1 mouse cellular context compared by ENCODE assay signal in the genomic region with DNA sequence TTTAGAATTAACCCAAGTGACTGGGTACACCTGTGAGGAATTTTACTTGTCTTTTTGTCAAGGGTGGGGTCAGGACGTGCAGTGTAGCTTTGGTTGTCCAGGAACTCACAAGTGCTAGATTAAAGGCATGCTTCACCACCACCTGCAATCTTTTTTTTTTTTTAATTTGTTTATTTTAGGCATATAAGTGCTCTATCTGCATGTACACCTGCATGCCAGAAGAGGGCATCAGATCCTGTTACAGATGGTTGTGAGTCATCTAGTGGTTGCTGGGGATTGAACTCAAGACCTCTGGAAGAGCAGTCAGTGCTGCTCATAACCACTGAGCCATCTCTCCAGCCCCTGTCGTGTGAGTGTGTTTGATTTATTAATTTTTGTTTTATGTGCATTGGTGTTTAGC.
TF ChIP-seq lines count a peak whose summit lies in the region.

No protein-coding gene starts in this region.

TF ChIP-seq in MEL, 35 proteins besides CTCF, POLR2A, EP300 and RAD21:
- TF ChIP-seq GATA1 (IDR thresholded peaks at IDR 0.05; ENCODE audit: low read depth, low read length) (no peak), NRF1 (IDR thresholded peaks at IDR 0.05; ENCODE audit: insufficient read depth, low read depth, low read length, poor library complexity, severe bottlenecking) (no peak), MAFK (IDR thresholded peaks at IDR 0.05; ENCODE audit: borderline replicate concordance, low read depth, low read length) (no peak), ZNF384 (IDR thresholded peaks at IDR 0.05; ENCODE audit: low read depth, low read length) (peak; percentile 72; the same call in 1 of the 2 replicates), SMC3 (IDR thresholded peaks at IDR 0.05; ENCODE audit: low read depth, low read length) (peak; percentile 47), SIN3A (IDR thresholded peaks at IDR 0.05; ENCODE audit: low read length) (no peak), RCOR1 (IDR thresholded peaks at IDR 0.05; ENCODE audit: low read depth, low read length) (no peak), TBP (IDR thresholded peaks at IDR 0.05; ENCODE audit: low read depth, low read length) (no peak), USF2 (IDR thresholded peaks at IDR 0.05; ENCODE audit: borderline replicate concordance in 1 of 2, insufficient read depth in 1 of 2, low read depth in 1 of 2, low read length in 2 of 2) (no peak), UBTF (IDR thresholded peaks at IDR 0.05; ENCODE audit: borderline replicate concordance, insufficient read depth, low read depth, low read length) (no peak), MAX (IDR thresholded peaks at IDR 0.05; ENCODE audit: low read length) (no peak), NELFE (IDR thresholded peaks at IDR 0.05; ENCODE audit: low read depth, low read length) (no peak), POLR2AphosphoS5 (IDR thresholded peaks at IDR 0.05; ENCODE audit: borderline replicate concordance, low read depth, low read length) (no peak)
